8 mouse cellular contexts compared by ENCODE assay signal in the genomic region with DNA sequence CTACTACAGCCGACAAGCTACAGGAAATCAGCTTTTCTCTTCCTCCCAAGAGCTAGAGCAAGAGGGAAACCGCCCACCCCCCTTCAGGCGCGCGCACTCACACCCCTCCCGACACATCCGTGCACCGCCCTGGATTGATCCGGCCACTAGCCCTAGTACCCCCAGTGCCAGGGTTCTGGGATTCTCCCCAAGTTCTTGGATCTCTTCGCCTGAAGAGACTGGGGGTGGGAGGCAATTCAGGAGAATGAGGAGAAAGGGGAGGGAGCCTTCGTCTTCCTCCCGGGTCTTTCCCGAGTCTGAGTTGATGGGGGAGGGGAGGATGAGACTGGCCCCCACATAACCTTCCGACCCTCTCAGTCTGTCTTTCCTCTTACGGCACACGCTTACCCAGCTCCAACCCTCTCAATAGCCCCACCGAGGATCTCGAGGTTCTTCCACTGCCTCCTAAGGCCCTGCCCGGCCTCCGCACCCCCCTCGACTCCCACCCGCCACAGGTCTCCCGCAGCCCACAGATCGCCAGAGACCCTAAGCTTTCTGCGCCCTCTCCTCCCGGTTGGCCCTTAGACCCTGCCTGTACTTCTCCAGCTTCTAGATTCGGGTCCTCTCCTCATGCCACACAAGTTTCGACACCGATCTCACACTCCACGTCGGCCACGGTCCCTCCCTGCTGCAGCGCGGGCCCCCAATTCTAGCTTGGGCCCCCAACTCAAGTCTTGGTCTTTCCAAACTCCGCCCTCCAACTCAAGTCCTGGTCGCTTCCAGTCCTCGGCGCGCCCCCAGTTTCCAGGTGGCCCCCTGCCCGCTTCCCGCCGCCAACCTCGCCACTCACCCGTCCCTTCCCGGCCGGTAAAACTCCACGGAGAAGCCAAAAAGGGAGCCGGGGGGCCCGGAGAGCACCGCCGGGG. TPM values are rescaled to one million over a fixed set of nuclear protein-coding genes. Genes with fewer than 3 reads are reported as not detected.
A peak's percentile ranks its signal among the peaks of the same experiment; 100 is the strongest.
DNase-seq lines count a peak whose midpoint lies in the region; ATAC-seq and TF ChIP-seq lines count a peak whose summit lies in the region.

No protein-coding gene starts in this region.

- H3K4me1 ChIP-seq in erythroblast, embryonic 14.5 days (ENCODE audit: control insufficient read depth), result peaks cover 48% of the 10 kb centered on the region
- H3K4me1 ChIP-seq in heart, postnatal 0 days (ENCODE audit: control insufficient read depth, insufficient read depth), result peaks cover 38% of the 10 kb centered on the region
- H3K4me1 ChIP-seq in limb, embryonic 10.5 days, result peaks cover 50% of the 10 kb centered on the region
- H3K4me1 ChIP-seq in midbrain, embryonic 13.5 days (replicated peaks), result peaks cover 23% of the 10 kb centered on the region

- no peak for ATAC-seq in erythroblast, adult 5-6 weeks (replicated peaks; ENCODE audit: low FRiP score, poor library complexity, severe bottlenecking)
- peak; percentile 44 for ATAC-seq in heart, postnatal 0 days (ENCODE audit: insufficient read depth, low read depth)
- peak; percentile 71 for ATAC-seq in midbrain, embryonic 13.5 days

- peak; percentile 76 for DNase-seq in embryo, embryonic 9.5 days (ENCODE audit: extremely low spot score)
- DNase-seq in heart, postnatal 0 days (ENCODE audit: low spot score), result peak; percentile 63
- DNase-seq in limb, embryonic 10.5 days (ENCODE audit: low spot score), result peak; percentile 77
- DNase-seq in thymus, postnatal 36 days, result peak; percentile 72 to 79
- DNase-seq in left cerebral cortex, postnatal 10 days (ENCODE audit: extremely low spot score in 1 of 2, low spot score in 2 of 2), result no peak

- no peaks in the 10 kb centered on the region for H3K36me3 ChIP-seq in erythroblast, embryonic 14.5 days (ENCODE audit: control insufficient read depth)
- no peaks in the 10 kb centered on the region for H3K36me3 ChIP-seq in heart, postnatal 0 days (replicated peaks; ENCODE audit: control insufficient read depth, insufficient read depth, low read length)
- peaks cover 9% of the 10 kb centered on the region for H3K36me3 ChIP-seq in limb, embryonic 10.5 days
- H3K36me3 ChIP-seq in midbrain, embryonic 13.5 days, result no peaks in the 10 kb centered on the region

- H3K27ac ChIP-seq in heart, postnatal 0 days (ENCODE audit: low read depth), result peak overlapping the region; percentile 95
- peak overlapping the region; percentile 98 for H3K27ac ChIP-seq in limb, embryonic 10.5 days
- 0 out of 2 replicates have a peak overlapping the region, but pooled peaks have one; percentile 11 for H3K27ac ChIP-seq in midbrain, embryonic 13.5 days

- H3K9ac ChIP-seq in heart, postnatal 0 days (replicated peaks; ENCODE audit: low read depth, low read length), result peak overlapping the region; percentile 100
- peak overlapping the region; percentile 73 for H3K9ac ChIP-seq in midbrain, embryonic 13.5 days (replicated peaks)

- WGBS in heart, postnatal 0 days, result under 1% methylated on average over 51 of the region's 51 CpGs
- WGBS in limb, embryonic 10.5 days, result under 1% methylated on average over 51 of the region's 51 CpGs
- under 1% methylated on average over 51 of the region's 51 CpGs for WGBS in midbrain, embryonic 13.5 days

- peak overlapping the region; percentile 83 for H3K4me2 ChIP-seq in heart, postnatal 0 days (ENCODE audit: low read depth, low read length)
- peak overlapping the region; percentile 88 for H3K4me2 ChIP-seq in midbrain, embryonic 13.5 days (replicated peaks)

- peak overlapping the region; percentile 66 for H3K4me3 ChIP-seq in erythroblast, embryonic 14.5 days (replicated peaks)
- H3K4me3 ChIP-seq in heart, postnatal 0 days (ENCODE audit: low read depth, low read length), result peak overlapping the region; percentile 94
- H3K4me3 ChIP-seq in limb, embryonic 10.5 days, result peak overlapping the region; percentile 97
- peak overlapping the region; percentile 61 for H3K4me3 ChIP-seq in midbrain, embryonic 13.5 days (replicated peaks)

- intact Hi-C loops in left cerebral cortex, postnatal 10 days (cut with DNase I), result no loop called here

- TF ChIP-seq EP300 in heart, postnatal 0 days (IDR thresholded peaks at IDR 0.05; ENCODE audit: low read depth), result no peak

- H3K27me3 ChIP-seq in erythroblast, embryonic 14.5 days (ENCODE audit: control insufficient read depth), result peaks cover 40% of the 10 kb centered on the region
- no peaks in the 10 kb centered on the region for H3K27me3 ChIP-seq in heart, postnatal 0 days (ENCODE audit: control insufficient read depth, insufficient read depth, low read length)
- no peaks in the 10 kb centered on the region for H3K27me3 ChIP-seq in limb, embryonic 10.5 days (ENCODE audit: low read depth, poor library complexity, severe bottlenecking)
- peaks cover 12% of the 10 kb centered on the region for H3K27me3 ChIP-seq in midbrain, embryonic 13.5 days

- TF ChIP-seq CTCF in heart, postnatal 0 days (IDR thresholded peaks at IDR 0.05; ENCODE audit: low read depth), result no peak

- H3K9me3 ChIP-seq in erythroblast, embryonic 14.5 days (ENCODE audit: control insufficient read depth, low read length), result no peaks in the 10 kb centered on the region
- H3K9me3 ChIP-seq in heart, postnatal 0 days (replicated peaks; ENCODE audit: control insufficient read depth, low read length), result no peaks in the 10 kb centered on the region
- H3K9me3 ChIP-seq in limb, embryonic 10.5 days (replicated peaks), result no peaks in the 10 kb centered on the region
- H3K9me3 ChIP-seq in midbrain, embryonic 13.5 days, result no peaks in the 10 kb centered on the region

RNA-seq across cellular contexts. Expression of a gene that starts 0.8 kb away (rescaled TPM):
- polyA plus RNA-seq in erythroblast, embryonic 14.5 days (2012), result 0.11 and 0.13 TPM in 2 replicates
- total RNA-seq in erythroblast, adult 5-6 weeks (2015; ENCODE audit: low replicate concordance), result 2.5 and 7.9 TPM in 2 replicates
- 2.4 TPM in 2 replicates for total RNA-seq in erythroblast, adult 5-6 weeks (2017; ENCODE audit: low replicate concordance)
- total RNA-seq in heart, postnatal 0 days (2014; rRNA removed; ENCODE audit: low replicate concordance), result 83.3 and 85.4 TPM in 2 replicates
- 44.3 and 47.5 TPM in 2 replicates for polyA plus RNA-seq in heart, postnatal 0 days (2015; fragmentation: Nextera tagmentation; extraction: Ambion mirVana)
- polyA plus RNA-seq in limb, embryonic 10.5 days (2016; fragmentation: Nextera tagmentation; extraction: Ambion mirVana), result 33.5 and 36.6 TPM in 2 replicates
- polyA plus RNA-seq in midbrain, embryonic 13.5 days (2015; fragmentation: Nextera tagmentation; extraction: Ambion mirVana), result 6.8 and 7.8 TPM in 2 replicates
- total RNA-seq in left cerebral cortex, postnatal 10 days (2021), result 1 to 10 TPM; 6.0 to 6.6 TPM

RNA-seq across cellular contexts. Expression of a gene that starts 25.8 kb away (rescaled TPM):
- polyA plus RNA-seq in erythroblast, embryonic 14.5 days (2012), result 1.6 and 1.7 TPM in 2 replicates
- 2.9 and 5.6 TPM in 2 replicates for total RNA-seq in erythroblast, adult 5-6 weeks (2015; ENCODE audit: low replicate concordance)
- 0.68 and 0.84 TPM in 2 replicates for total RNA-seq in erythroblast, adult 5-6 weeks (2017; ENCODE audit: low replicate concordance)
- 5.4 and 7.9 TPM in 2 replicates for total RNA-seq in heart, postnatal 0 days (2014; rRNA removed; ENCODE audit: low replicate concordance)
- 4.5 and 5.5 TPM in 2 replicates for polyA plus RNA-seq in heart, postnatal 0 days (2015; fragmentation: Nextera tagmentation; extraction: Ambion mirVana)
- polyA plus RNA-seq in limb, embryonic 10.5 days (2016; fragmentation: Nextera tagmentation; extraction: Ambion mirVana), result 22.1 and 22.8 TPM in 2 replicates
- 15.1 and 17.9 TPM in 2 replicates for polyA plus RNA-seq in midbrain, embryonic 13.5 days (2015; fragmentation: Nextera tagmentation; extraction: Ambion mirVana)
- 10 to 100 TPM; 47.5 to 51.2 TPM for total RNA-seq in left cerebral cortex, postnatal 10 days (2021)

RNA-seq across cellular contexts. Expression of a gene that starts 55.3 kb away (rescaled TPM):
- not detected in 2 replicates for polyA plus RNA-seq in erythroblast, embryonic 14.5 days (2012)
- total RNA-seq in erythroblast, adult 5-6 weeks (2015; ENCODE audit: low replicate concordance), result 0.96 and 2.1 TPM in 2 replicates
- total RNA-seq in erythroblast, adult 5-6 weeks (2017; ENCODE audit: low replicate concordance), result 0.70 and 1.3 TPM in 2 replicates
- not detected in 2 replicates for total RNA-seq in heart, postnatal 0 days (2014; rRNA removed; ENCODE audit: low replicate concordance)
- 0.10 TPM in 1 of 2 replicates, not detected in the other for polyA plus RNA-seq in heart, postnatal 0 days (2015; fragmentation: Nextera tagmentation; extraction: Ambion mirVana)
- 0.28 and 0.30 TPM in 2 replicates for polyA plus RNA-seq in limb, embryonic 10.5 days (2016; fragmentation: Nextera tagmentation; extraction: Ambion mirVana)
- polyA plus RNA-seq in midbrain, embryonic 13.5 days (2015; fragmentation: Nextera tagmentation; extraction: Ambion mirVana), result 0.18 and 0.94 TPM in 2 replicates
- under 1 TPM; 0.67 to 0.97 TPM for total RNA-seq in left cerebral cortex, postnatal 10 days (2021)

Comparison
In these comparisons a context has a peak if more than half of its experiments do, and no peak if none do; other contexts are left out.
1. DNase-seq: peak in embryo, embryonic 9.5 days (single experiment), heart, postnatal 0 days (single experiment), limb, embryonic 10.5 days (single experiment) and thymus, postnatal 36 days (2 of 2); none in left cerebral cortex, postnatal 10 days (0 of 2).
2. H3K27ac ChIP-seq: peak in every context shown above with its lines; median percentile 98 in limb, embryonic 10.5 days; 95 in heart, postnatal 0 days; 11 in midbrain, embryonic 13.5 days.
3. Peak in every context shown above with its lines, with median percentiles within 50 percentile points of each other: H3K4me3 ChIP-seq.